Mouse (Mus musculus): ENCODE measurements around the gene Olfr433.
"Not testable (repeated sequence)": the region's sequence is repeated elsewhere in the genome, so short reads cannot be mapped to it uniquely, and the experiment has no call there.

Olfr433 gene

GRCm38 (mm10) chr1:174040523-174041177 is at the start of gene Olfr433:
TSS of gene Olfr433 (plus strand) at chr1:174040705.
- DNase-seq (ENCODE audit: low spot score), result peak; percentile 63

DNA sequence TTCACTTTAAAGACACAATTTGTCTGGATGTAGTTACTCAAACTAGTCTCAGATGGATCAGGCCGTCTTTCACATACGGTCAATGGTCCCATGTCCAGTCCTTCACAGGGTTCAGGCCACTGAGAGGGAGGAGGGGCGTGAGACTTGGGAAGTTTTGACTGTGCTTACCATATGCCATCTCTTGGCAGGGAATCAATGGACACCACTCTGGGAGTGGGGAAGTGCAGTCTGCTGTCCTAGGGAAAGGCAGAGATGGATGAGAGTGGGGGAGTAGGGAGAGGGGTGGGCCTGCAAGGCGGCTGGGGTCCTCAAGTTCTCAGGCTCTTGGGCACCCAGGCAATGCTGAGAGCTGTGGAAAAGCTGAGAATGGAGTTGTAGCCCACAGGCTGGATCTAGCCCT is 45.5 kb upstream of the Olfr433 start:
- no peak for DNase-seq (ENCODE audit: low spot score)

- not testable (repeated sequence) for DNase-seq (ENCODE audit: low spot score)
Observed at GRCm38 (mm10) chr1:174004352-174005109, 36.0 kb upstream of the Olfr433 start.

DNA sequence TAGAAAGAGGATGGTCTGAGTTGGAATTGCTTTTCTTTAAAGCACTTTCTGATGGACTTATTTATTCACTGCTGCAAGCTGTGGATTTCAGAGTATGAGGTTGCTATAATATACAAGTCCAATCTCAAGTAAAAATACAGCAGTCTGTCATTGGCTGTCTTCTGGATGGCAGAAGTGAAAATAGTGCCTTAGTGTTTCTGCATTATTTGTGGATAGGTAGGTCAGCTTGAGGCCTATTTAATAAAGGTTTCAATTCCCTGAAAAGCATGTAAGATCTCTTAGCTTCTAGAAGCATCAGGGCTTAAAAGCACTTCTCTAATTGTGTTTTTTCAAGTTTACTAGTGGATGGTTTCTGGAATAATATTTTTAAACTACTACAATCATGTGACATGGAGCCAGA is 33.5 kb upstream of the Olfr433 start:
- not testable (repeated sequence) for DNase-seq (ENCODE audit: low spot score)

- DNase-seq (ENCODE audit: low spot score), result no peak
Observed at GRCm38 (mm10) chr1:174031698-174032097, 8.8 kb upstream of the Olfr433 start, which contains the start of gene Ifi205. TSS of gene Ifi205 (minus strand) at chr1:174031810.

DNA sequence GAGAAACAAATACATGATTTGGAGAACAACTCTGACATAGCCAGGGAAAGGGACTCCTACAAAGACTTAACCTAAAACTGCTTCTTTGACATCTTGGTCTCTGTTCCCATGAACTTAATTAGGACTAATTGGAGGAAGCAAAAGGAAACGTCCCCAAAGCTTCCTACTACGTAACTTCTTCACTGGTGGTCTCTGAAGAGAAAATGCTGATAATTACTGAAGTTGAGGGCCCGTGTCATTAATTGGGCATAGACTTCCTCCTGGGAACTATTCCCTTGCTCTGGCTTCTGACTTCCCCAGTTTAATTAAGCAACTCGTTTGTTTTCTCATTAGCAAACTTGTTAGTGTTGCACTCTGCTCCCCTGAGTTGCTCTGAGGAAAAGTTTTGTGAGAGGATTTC is 4.7 kb upstream of the Olfr433 start:
- no peak for DNase-seq (ENCODE audit: low spot score)

DNA sequence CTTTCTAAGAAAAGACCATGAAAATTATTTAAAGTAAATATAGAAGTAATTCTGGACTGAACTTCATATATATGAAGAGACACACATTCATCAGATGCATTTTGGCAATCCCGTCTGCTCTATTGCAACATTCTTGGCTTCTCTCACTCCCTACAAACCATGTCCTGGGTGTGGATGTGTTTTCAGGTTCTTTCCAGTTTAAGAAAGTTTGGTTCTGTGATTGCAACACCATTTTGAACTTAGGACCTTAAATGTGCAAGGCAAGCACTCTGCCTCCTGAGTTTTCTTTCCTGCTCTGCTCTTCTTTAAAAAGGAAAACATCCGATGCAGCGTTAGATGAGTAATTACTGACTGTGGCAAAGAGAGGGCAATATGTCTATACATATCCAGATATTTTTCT is 2.0 kb upstream of the Olfr433 start:
- DNase-seq (ENCODE audit: low spot score), result no peak

- DNase-seq (ENCODE audit: low spot score), result not testable (repeated sequence)
Observed at GRCm38 (mm10) chr1:174042091-174042884, 1.8 kb downstream of the Olfr433 start.

- DNase-seq (ENCODE audit: low spot score), result no peak
Observed at GRCm38 (mm10) chr1:174044431-174044830, 3.9 kb downstream of the Olfr433 start.

DNA sequence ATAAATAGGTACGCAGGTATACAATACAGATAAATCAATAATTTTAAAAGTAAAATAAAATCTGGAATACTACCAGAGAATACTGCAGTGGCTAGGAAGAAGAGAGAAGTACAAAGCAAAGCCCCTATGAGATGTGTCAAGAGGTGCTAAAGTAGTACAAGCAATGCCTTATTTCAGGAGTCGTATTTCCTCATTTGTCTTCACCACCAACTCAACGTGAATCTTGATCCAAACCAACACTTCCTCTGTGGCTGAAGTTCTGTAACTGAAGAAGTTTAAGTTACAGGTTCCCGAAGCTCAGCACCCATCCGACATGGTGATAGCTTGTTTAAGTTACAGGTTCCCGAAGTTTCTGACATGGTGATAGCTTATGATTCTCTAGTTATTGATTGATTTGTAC is 7.7 kb downstream of the Olfr433 start:
- not testable (repeated sequence) for DNase-seq (ENCODE audit: low spot score)

DNA sequence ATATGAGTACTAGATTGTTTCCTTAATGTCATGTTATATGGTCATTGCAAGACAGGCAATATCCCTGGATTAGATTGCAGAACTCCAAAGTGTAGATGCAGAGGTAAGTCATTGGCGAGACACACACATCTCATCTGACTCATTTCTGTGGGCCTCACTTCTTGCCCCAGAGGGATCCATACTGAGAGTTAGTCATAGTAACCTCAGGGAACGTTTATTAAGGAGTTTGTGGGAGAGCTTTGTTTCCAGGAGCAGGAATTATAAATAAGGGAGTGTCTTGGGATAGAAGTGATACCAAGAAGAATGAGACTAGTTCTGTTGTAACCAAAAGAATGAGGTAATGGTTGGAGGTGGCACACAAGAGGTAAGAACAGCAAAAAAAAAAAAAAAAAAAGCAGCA is 8.4 kb downstream of the Olfr433 start, which contains the start of gene Olfr432:
Gene Olfr432, plus strand, starts transcription at position 313 of the 400 bp plus-strand sequence.
- no peak for DNase-seq (ENCODE audit: low spot score)

DNA sequence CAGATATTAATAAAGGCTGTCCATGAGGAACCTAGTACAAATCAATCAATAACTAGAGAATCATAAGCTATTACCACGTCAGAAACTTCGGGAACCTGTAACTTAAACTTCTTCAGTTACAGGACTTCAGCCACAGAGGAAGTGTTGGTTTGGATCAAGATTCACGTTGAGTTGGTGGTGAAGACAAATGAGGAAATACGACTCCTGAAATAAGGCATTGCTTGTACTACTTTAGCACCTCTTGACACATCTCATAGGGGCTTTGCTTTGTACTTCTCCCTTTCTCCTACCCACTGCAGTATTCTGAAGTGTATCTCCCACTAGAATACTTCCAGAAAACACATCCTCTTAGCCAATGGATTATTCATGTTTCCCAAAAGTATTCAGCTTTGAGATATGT is 8.9 kb downstream of the Olfr433 start:
- not testable (repeated sequence) for DNase-seq (ENCODE audit: low spot score)

DNA sequence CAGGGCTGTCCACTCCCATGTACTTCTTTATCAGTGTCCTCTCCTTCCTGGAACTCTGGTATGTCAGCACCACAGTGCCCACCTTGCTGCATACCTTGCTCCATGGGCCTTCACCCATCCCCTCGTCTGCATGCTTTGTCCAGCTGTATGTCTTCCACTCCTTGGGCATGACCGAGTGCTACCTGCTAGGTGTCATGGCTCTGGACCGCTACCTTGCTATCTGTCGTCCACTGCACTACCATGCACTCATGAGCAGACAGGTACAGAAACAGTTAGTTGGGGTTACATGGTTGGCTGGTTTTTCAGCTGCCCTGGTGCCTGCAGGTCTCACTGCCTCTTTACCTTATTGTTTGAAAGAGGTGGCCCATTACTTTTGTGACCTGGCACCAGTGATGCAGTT is 10.0 kb downstream of the Olfr433 start:
- no peak for DNase-seq (ENCODE audit: low spot score)

DNA sequence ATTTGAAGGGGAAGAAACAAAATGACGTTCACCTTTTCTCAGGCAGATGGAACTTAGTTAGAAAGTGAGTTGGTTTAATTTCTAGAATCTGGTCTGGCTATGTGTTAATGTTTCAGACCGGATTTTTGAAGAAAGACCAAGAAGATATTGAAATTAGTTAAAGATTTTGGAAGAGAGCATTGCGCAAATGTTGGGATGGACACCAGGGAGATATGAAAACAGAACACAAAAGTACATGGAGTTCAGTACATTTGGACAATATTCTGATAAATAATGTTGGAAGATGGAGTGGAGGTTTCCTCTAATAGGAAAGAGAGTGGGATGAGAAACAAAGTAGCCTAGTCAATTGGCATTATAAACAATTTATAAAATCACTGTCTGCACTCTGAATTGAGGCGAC is 11.0 kb downstream of the Olfr433 start:
- no peak for DNase-seq (ENCODE audit: low spot score)

- DNase-seq (ENCODE audit: low spot score), result no peak
Observed at GRCm38 (mm10) chr1:174051931-174052536, 11.5 kb downstream of the Olfr433 start.

DNA sequence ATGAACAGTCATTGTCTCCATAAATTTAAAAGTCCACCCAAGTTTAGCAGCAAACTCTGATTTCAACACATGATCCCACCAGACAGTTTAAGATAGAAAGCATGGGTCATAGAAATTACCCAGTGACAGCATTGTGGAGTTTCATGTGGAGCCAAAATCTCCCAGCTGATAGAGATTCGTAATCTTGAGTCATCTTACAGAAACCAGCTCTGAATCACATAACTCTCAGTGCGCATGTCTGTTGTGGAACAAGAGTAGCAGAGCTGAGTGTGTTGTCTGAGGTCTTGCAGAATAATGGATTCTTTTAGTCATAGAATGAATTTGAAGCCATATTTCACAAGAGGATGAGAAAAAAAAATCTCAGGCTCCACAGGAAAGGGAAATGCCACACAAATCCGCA is 12.5 kb downstream of the Olfr433 start:
- DNase-seq (ENCODE audit: low spot score), result no peak

DNA sequence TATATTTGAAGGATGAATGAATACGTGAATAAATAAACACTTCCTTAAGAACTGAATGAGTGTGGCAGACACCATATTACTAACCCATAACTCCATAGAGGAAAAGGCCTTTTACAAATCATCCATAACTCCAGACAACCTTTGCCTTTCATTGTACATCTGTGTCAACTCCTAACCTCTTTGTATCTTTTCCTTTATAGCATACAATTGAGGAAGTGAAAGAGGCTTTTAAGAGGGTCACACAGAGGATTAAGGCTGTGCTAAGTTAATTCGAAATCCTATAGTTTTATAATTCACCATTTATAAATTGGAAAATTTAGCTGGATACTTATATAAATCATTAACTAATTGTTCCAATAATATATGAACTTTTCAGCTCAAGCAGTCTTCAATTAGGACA is 14.7 kb downstream of the Olfr433 start:
- DNase-seq (ENCODE audit: low spot score), result no peak

GRCm38 (mm10) chr1:174066305-174066704 is 25.8 kb downstream of the Olfr433 start, which contains the start of gene Olfr430:
TSS of gene Olfr430 (plus strand) at chr1:174066605.
- no peak for DNase-seq (ENCODE audit: low spot score)

GRCm38 (mm10) chr1:174084031-174084430 is 43.5 kb downstream of the Olfr433 start, which contains the start of gene Olfr429:
TSS of gene Olfr429 (plus strand) at chr1:174084331.
- no peak for DNase-seq (ENCODE audit: low spot score)

Measured in testis, postnatal 10 days (tissue).